Mouse (Mus musculus) ES-Bruce4 (cell line): ENCODE results near the gene Ccdc175.

Experiments used
- CTCF ChIP-seq: IDR thresholded peaks from one replicate; pipeline ENCODE4 v1.8.1; 2011; ENCODE audit warnings: low read depth, low read length
- POLR2A ChIP-seq: IDR thresholded peaks from one replicate; pipeline ENCODE4 v1.8.1; 2011; ENCODE audit warnings: low read length; ENCODE audit not compliant: insufficient read depth

DNA sequence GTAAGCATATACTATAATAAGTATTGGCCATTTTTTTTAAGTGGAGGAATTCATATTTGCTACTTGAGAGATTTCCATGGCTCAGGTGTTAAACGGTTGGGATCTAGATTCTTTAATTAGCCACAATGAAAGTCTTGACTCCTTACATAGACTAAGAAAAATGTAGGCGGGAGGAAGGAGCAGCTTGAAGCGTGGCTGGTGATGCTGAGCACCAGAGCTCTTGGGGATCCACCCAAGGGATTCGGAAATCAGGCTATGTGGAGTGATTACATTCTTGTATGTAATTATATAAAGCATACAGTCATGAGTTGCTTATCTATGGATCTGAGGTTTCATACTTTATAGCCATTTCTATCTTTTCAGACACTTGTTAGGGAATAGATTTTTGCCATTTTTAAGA, 5.3 kb downstream of the Ccdc175 start:
- no peak for TF ChIP-seq CTCF
- TF ChIP-seq POLR2A = no peak
